Mouse (Mus musculus) hindbrain, embryonic 15.5 days (tissue): ENCODE measurements around the gene Plcb1. TPM values are rescaled to one million over a fixed set of nuclear protein-coding genes. Genes with fewer than 3 reads are reported as not detected.

Experiments
- ATAC-seq: fragments of 200-750 bp; cut with Nextera tagmentation; 2 replicates; pipeline ENCODE4 v1.8.0; 2017; ENCODE audit warnings: low read depth, moderate number of reproducible peaks, moderate TSS enrichment; ENCODE audit not compliant: low FRiP score
- H3K27ac ChIP-seq: fragments of 300-500 bp; sonication (generic); replicated peaks from 2 replicates; pipeline ENCODE4 v1.5.1; 2015; ENCODE audit warnings: mild to moderate bottlenecking, inconsistent platforms
- H3K27me3 ChIP-seq: fragments of 300-500 bp; sonication (generic); 2 replicates; pipeline ENCODE4 v1.6.1; 2015; ENCODE audit warnings: control low read depth, inconsistent platforms
- H3K36me3 ChIP-seq: fragments of 300-500 bp; sonication (generic); 2 replicates; pipeline ENCODE4 v1.6.1; 2015; ENCODE audit warnings: control low read depth, inconsistent platforms
- H3K4me1 ChIP-seq: fragments of 300-500 bp; sonication (generic); replicated peaks from 2 replicates; pipeline ENCODE4 v1.6.1; 2015; ENCODE audit warnings: control low read depth, inconsistent platforms
- H3K4me2 ChIP-seq: fragments of 300-500 bp; sonication (generic); 2 replicates; pipeline ENCODE4 v1.6.1; 2015; ENCODE audit warnings: moderate library complexity, mild to moderate bottlenecking, inconsistent platforms
- H3K4me3 ChIP-seq: fragments of 300-500 bp; sonication (generic); 2 replicates; pipeline ENCODE4 v1.5.1; 2015; ENCODE audit warnings: mild to moderate bottlenecking, inconsistent platforms
- H3K9ac ChIP-seq: fragments of 300-500 bp; sonication (generic); 2 replicates; pipeline ENCODE4 v1.6.1; 2015; ENCODE audit warnings: inconsistent platforms
- H3K9me3 ChIP-seq: fragments of 300-500 bp; sonication (generic); 2 replicates; pipeline ENCODE4 v1.6.1; 2016; ENCODE audit warnings: control low read depth, inconsistent platforms
- WGBS: fragments of 180-500 bp; shearing (Covaris S2); methylation state at CpG from one replicate; pipeline ENCODE4 v1.1.7; 2015; 5-methylcytosine and 5-hydroxymethylcytosine counted together
- polyA plus RNA-seq: library from polyadenylated mRNA; unstranded; fragments of >200 nt; fragmentation: Nextera tagmentation; extraction: Ambion mirVana; gene quantifications from 2 replicates; pipeline ENCODE4 v1.2.1, GENCODE M21; 2015

The Plcb1 gene
- polyA plus RNA-seq, 1 experiment from 2014 or later = 53.3 TPM

DNA sequence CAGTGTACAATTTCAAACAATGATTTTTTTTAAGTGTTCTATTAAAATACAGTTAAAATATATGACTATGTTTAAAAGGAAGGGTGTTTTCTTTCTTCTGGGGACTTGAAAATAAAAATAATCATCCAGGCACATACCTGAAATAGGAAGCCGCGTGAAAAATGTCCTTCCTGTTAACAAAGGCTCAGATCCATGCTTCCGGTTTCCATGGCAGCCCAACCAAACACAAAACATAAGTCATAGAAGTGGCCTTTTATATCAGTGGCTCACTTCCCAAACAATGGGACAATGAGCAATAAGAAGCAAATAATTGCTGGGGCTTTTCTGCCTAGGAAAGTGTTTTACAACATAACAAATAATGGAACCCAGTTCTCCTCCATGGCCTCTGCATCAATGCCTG lies 473.3 kb downstream of the Plcb1 start:
- Histone ChIP-seq H3K4me1 (no peaks in the 10 kb centered on the region), H3K4me3 (no peak overlapping the region), H3K27me3 (no peaks in the 10 kb centered on the region), H3K4me2 (no peak overlapping the region), H3K27ac (no peak overlapping the region), H3K9ac (no peak overlapping the region), H3K36me3 (no peaks in the 10 kb centered on the region), H3K9me3 (no peaks in the 10 kb centered on the region)
- ATAC-seq = no peak
- 56% methylated on average over 3 of the region's 3 CpGs for WGBS

DNA sequence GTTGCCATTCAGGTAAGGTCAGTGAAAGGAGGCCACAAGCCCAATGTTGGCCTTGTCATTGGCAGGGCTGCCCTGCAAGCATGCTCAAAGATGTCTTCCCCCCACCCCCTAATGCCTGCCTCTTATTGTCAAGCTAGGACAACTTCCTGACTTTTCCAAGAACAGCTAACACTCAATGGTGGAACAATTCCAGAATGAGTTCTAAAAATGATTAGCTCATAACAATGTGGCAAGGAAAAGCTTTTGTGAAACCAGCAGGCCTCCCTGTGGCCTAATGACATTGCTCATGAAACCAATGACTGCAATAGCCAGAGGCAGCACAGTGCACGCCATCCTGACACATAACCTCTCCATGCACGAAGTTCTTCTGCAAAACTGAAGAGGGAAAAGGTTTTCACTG lies 478.1 kb downstream of the Plcb1 start:
- no peak overlapping the region for H3K4me3 ChIP-seq
- no peak for ATAC-seq
- no peaks in the 10 kb centered on the region for H3K9me3 ChIP-seq
- no peaks in the 10 kb centered on the region for H3K36me3 ChIP-seq
- H3K9ac ChIP-seq = no peak overlapping the region
- no peak overlapping the region for H3K27ac ChIP-seq
- 81% methylated on average over 2 of the region's 2 CpGs for WGBS
- H3K4me2 ChIP-seq = no peak overlapping the region
- no peaks in the 10 kb centered on the region for H3K4me1 ChIP-seq
- no peaks in the 10 kb centered on the region for H3K27me3 ChIP-seq

DNA sequence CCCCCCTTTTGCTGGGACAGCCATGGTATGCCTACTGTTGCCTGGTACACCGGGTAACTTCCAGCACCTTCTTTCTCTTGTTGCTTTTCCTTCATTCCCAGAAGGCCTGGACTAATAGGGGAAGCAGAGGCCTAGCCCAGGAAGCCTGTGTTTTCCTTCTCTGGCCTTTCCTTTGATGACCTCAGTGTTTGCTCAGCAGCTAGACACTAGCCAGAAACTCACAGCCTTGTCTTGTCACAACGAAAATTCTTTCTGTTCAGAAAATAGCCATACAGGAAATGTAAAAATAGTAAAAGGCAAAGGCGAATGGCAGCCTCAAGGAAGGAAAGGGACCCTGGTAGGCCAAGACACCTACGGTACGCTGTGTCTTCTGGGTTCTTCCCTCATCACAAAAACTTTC lies 489.1 kb downstream of the Plcb1 start:
- Histone ChIP-seq H3K4me3 (no peak overlapping the region), H3K4me1 (no peaks in the 10 kb centered on the region), H3K27me3 (no peaks in the 10 kb centered on the region), H3K36me3 (no peaks in the 10 kb centered on the region), H3K9me3 (no peaks in the 10 kb centered on the region), H3K27ac (no peak overlapping the region), H3K4me2 (no peak overlapping the region), H3K9ac (no peak overlapping the region)
- no peak for ATAC-seq
- WGBS = 81% methylated on average over 5 of the region's 5 CpGs

DNA sequence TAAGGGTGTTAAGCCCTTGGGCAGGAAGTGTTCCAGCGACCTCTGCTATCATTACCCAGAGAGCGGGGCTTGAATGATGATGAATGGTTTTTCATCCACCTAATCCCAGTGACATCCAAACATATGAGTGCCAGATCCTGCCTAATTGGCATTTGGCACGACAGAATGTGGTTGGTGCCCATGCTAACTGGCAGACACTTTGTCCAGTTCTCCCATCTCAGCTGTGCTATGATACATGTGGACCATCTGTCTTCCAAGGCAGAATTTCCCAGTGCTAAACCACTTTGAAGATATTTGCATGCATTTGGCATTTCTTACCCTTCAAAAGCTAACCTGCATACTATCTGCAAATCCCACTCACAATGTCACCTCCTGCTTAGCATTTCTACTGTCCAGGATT lies 492.6 kb downstream of the Plcb1 start:
- 0 out of 2 replicates have a peak, but pooled peaks have one; percentile 74 for ATAC-seq
- Histone ChIP-seq H3K9ac (no peak overlapping the region), H3K9me3 (no peaks in the 10 kb centered on the region), H3K27me3 (no peaks in the 10 kb centered on the region), H3K4me2 (no peak overlapping the region), H3K36me3 (no peaks in the 10 kb centered on the region), H3K4me1 (no peaks in the 10 kb centered on the region), H3K4me3 (no peak overlapping the region), H3K27ac (no peak overlapping the region)
- 45% methylated on average over 3 of the region's 3 CpGs for WGBS

DNA sequence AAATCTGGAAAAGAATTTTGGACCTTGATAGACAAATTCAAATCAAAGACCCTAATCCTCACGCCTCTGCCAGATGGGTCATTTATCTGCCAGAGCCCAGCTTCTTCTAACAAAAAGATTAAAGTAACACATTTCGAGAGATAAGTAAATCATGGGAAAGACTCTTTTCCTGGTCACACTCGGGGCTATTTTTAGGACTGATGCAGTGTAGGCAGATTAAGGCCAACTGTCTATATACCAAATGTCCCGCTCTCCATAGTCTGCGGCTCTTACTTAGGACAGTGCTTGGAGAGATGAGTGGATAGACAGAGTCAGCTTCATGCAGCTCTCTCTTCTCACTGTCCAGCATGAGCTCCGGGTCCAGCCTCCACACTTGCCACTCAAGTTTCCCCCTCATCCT lies 493.2 kb downstream of the Plcb1 start:
- H3K36me3 ChIP-seq = no peaks in the 10 kb centered on the region
- H3K27me3 ChIP-seq = no peaks in the 10 kb centered on the region
- 0 out of 2 replicates have a peak overlapping the region, but pooled peaks have one; percentile 13 for H3K27ac ChIP-seq
- H3K9me3 ChIP-seq = no peaks in the 10 kb centered on the region
- no peak overlapping the region for H3K9ac ChIP-seq
- H3K4me2 ChIP-seq = no peak overlapping the region
- WGBS = 80% methylated on average over 6 of the region's 6 CpGs
- no peaks in the 10 kb centered on the region for H3K4me1 ChIP-seq
- no peak overlapping the region for H3K4me3 ChIP-seq
- no peak for ATAC-seq

DNA sequence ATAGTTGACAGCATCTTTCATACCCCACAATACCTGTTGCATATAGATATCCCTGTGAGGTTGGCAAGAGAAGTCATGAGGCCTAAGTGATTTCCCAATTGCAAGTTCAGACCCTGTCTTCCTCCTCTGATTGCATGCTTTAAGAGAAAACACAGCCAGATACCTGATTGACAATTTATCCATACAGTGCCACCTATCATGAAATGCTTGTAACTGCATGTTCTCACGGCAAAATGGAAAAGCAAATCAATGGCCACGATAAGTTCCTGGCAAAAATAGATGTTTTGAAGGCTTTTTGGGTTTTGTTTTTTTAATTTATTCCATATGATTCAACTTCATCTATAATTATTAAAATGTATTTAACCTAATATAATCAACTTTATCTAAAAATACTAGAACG lies 497.9 kb downstream of the Plcb1 start:
- no peak for ATAC-seq
- H3K36me3 ChIP-seq = no peaks in the 10 kb centered on the region
- no peak overlapping the region for H3K27ac ChIP-seq
- H3K27me3 ChIP-seq = no peaks in the 10 kb centered on the region
- H3K9ac ChIP-seq = no peak overlapping the region
- no peaks in the 10 kb centered on the region for H3K4me1 ChIP-seq
- H3K4me2 ChIP-seq = no peak overlapping the region
- no peaks in the 10 kb centered on the region for H3K9me3 ChIP-seq
- H3K4me3 ChIP-seq = no peak overlapping the region
- WGBS = 75% methylated on average over 3 of the region's 3 CpGs

DNA sequence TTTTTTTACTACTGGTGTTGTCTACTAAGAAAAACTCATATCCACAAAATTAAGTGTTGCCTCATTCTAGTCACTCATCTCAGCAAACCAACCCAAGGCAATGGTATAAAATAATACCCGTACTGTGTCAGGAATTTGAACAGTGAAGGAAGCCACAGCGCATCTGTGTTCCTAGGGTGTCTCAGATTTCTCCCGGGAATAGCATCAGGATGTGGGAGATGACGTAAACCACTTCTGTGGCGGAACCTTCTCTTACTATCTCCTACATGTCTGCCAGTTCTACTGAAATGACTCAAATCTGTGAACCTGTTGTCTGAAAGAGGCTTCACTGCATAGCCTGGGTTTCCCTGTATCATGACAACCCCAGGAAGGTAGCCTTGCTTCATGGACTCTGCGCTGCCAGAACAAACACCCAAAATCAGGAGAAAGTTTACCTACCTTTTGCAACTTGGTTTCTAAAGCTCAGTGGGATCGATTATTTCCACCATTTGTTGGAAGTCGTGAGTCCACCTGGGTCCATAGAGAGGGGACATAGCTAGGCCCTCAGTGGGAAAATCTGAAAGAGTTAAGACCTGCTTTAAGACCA lies 510.4 kb downstream of the Plcb1 start:
- Histone ChIP-seq H3K27me3 (no peaks in the 10 kb centered on the region), H3K4me3 (no peak overlapping the region), H3K9me3 (no peaks in the 10 kb centered on the region), H3K36me3 (no peaks in the 10 kb centered on the region), H3K27ac (no peak overlapping the region), H3K4me2 (no peak overlapping the region), H3K4me1 (no peaks in the 10 kb centered on the region), H3K9ac (no peak overlapping the region)
- no peak for ATAC-seq
- WGBS = 93% methylated on average over 8 of the region's 8 CpGs

DNA sequence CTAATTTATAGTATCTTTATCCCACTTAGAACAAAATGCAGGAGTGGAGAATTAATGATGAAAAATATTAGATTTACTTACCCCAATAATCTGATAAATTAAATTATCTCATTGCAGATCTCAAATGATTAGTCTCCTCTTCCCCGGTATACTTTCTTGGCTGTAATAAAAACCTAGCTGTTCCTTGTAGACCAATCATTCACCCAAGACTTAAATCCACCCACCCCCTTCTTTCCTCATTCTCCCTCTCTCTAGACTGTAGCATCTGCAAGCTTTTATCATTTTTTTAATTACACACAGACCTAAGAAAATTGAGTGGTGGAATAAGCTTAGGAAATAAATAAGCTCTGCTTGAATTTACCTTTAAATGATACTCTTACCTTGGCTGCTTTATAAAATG lies 514.6 kb downstream of the Plcb1 start:
- ATAC-seq = no peak
- Histone ChIP-seq H3K9me3 (no peaks in the 10 kb centered on the region), H3K4me3 (no peak overlapping the region), H3K27me3 (no peaks in the 10 kb centered on the region), H3K4me1 (no peaks in the 10 kb centered on the region), H3K9ac (no peak overlapping the region), H3K36me3 (no peaks in the 10 kb centered on the region), H3K4me2 (no peak overlapping the region), H3K27ac (no peak overlapping the region)
- 69% methylated on average over 1 of the region's 1 CpGs for WGBS

DNA sequence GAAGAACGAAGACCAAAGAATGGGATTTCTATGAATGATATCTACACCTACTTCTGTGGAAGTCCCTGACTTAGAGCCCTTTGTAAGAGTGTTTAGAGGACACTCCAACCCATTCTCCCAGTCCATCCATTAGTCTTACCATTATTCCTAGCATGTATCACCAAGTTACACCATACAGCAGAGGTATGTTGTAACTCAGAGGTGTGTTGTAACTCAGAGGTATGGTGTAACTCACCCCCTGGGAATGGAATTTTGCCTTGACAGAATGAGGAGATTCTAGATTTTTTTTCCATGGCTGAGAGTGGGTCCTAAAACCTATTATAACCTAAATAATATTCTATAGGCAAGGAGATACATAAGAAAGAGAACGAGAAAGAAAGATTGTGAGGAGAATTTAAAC lies 516.6 kb downstream of the Plcb1 start:
- Histone ChIP-seq H3K36me3 (no peaks in the 10 kb centered on the region), H3K4me2 (no peak overlapping the region), H3K9me3 (no peaks in the 10 kb centered on the region), H3K4me3 (no peak overlapping the region), H3K4me1 (peaks cover 3% of the 10 kb centered on the region; the same call in 1 of the 2 replicates), H3K9ac (no peak overlapping the region), H3K27me3 (no peaks in the 10 kb centered on the region), H3K27ac (no peak overlapping the region)
- ATAC-seq = no peak
- WGBS = 91% methylated on average over 2 of the region's 2 CpGs

DNA sequence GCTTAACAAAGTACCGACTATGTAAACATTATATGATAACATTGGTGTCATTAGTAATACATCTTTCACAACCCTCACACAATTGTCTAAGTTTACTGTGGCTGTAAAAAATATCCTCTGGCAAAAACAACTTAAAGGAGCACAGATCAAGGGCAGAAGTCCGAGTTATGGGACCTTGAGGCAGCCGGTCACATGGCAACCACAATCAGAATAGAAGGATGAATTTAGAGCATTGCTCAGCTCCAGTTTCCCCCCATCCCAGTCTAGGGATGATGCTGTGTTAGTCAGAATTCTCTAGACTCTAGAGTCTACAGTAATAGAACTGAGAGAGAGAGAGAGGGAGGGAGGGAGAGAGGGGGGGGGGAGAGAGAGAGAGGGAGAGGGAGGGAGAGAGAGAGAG lies 519.3 kb downstream of the Plcb1 start:
- Histone ChIP-seq H3K9me3 (no peaks in the 10 kb centered on the region), H3K4me1 (peaks cover 3% of the 10 kb centered on the region; the same call in 1 of the 2 replicates), H3K4me3 (no peak overlapping the region), H3K4me2 (no peak overlapping the region), H3K27me3 (no peaks in the 10 kb centered on the region), H3K27ac (no peak overlapping the region), H3K9ac (no peak overlapping the region), H3K36me3 (no peaks in the 10 kb centered on the region)
- ATAC-seq = no peak
- 85% methylated on average over 3 of the region's 3 CpGs for WGBS

DNA sequence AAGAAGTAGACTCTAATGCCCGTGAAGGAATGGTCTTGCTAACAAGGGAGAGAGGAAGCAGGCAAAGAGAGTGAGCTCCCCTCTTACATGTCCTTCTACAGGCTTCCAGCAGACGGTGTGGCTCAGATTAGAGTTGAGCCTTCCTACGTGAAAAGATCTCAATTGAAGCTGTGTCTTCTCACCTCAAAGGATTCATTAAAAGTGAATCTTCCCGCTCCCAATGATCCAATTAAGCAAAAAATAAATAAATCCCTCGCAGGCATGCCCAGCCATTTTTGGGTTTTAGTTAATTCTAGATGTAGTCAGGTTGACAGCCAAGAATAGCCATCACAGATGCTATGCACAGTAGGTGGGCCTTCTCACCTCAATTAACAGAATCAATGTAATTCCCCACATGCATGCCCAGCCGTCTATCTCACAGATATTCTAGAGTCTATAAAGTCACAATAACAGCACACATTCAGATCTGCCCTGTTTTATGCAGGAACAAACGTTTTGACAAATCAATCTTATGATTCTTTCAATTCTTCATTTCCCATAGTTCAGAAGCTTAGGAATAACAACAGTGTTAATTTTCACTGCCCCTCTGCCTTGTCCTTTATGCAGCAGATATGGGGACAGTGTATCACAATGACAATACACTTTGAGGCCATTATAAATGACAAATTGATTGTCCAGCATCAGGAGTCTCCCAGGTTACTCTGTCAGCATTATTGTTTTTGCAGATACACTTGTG lies 520.0 kb downstream of the Plcb1 start:
- WGBS = 42% methylated on average over 7 of the region's 7 CpGs

DNA sequence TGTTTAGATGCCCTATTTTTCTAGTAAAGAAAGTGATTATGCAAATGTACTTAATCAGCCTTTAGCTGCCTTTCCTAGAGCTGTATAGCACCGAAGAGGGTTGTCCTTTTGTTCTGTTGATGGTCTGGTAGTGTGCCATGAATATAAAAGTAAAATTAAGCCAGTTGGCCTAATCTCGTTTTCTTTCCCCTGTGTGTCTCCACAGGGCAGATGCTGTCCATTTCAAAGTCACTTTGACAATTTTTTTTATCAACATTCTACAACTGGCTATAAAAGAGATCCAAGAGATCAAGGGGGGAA lies 520.6 kb downstream of the Plcb1 start:
- Histone ChIP-seq H3K36me3 (no peaks in the 10 kb centered on the region), H3K9me3 (no peaks in the 10 kb centered on the region), H3K27ac (peak overlapping the region; percentile 25; the same call in 1 of the 2 replicates), H3K9ac (no peak overlapping the region), H3K4me2 (no peak overlapping the region), H3K4me1 (peaks cover 3% of the 10 kb centered on the region; the same call in 1 of the 2 replicates), H3K4me3 (no peak overlapping the region), H3K27me3 (no peaks in the 10 kb centered on the region)
- 0 out of 2 replicates have a peak, but pooled peaks have one; percentile 30 for ATAC-seq
- 13% methylated on average over 2 of the region's 2 CpGs for WGBS

More for the DNA sequence above, 520.0 kb downstream of the Plcb1 start:
- H3K27me3 ChIP-seq = no peaks in the 10 kb centered on the region
- H3K9me3 ChIP-seq = no peaks in the 10 kb centered on the region
- no peak overlapping the region for H3K4me3 ChIP-seq
- H3K36me3 ChIP-seq = no peaks in the 10 kb centered on the region
- H3K9ac ChIP-seq = no peak overlapping the region
- peaks cover 3% of the 10 kb centered on the region; the same call in 1 of the 2 replicates for H3K4me1 ChIP-seq
- H3K27ac ChIP-seq = peak overlapping the region; percentile 53; the same call in 1 of the 2 replicates
- ATAC-seq = peak; percentile 63; the same call in 1 of the 2 replicates
- no peak overlapping the region for H3K4me2 ChIP-seq
